Mouse (Mus musculus) forebrain, embryonic 14.5 days (tissue): ENCODE data around the gene Zfp710. TPM values are rescaled to one million over a fixed set of nuclear protein-coding genes. Genes with fewer than 3 reads are reported as not detected.
"Not testable (repeated sequence)": the region's sequence is repeated elsewhere in the genome, so short reads cannot be mapped to it uniquely, and the experiment has no call there.

Experiments used
- ATAC-seq: fragments of 200-750 bp; cut with Nextera tagmentation; 2 replicates; pipeline ENCODE4 v1.8.0; 2017; ENCODE audit warnings: mild to moderate bottlenecking, moderate library complexity
- DNase-seq: peaks from one replicate; pipeline ENCODE4 v3.0.0-alpha.2; 2015; ENCODE audit warnings: low spot score
- H3K27ac ChIP-seq: fragments of 300-500 bp; sonication (generic); 2 replicates; pipeline ENCODE4 v1.5.1; 2014; ENCODE audit warnings: low read depth, mild to moderate bottlenecking, control low read depth, low read length, moderate library complexity
- H3K27me3 ChIP-seq: fragments of 300-500 bp; sonication (generic); replicated peaks from 2 replicates; pipeline ENCODE4 v1.6.1; 2014; ENCODE audit warnings: low read length, control low read depth, mixed read lengths; ENCODE audit not compliant: control insufficient read depth, insufficient read depth
- H3K36me3 ChIP-seq: fragments of 300-500 bp; sonication (generic); 2 replicates; pipeline ENCODE4 v1.6.1; 2014; ENCODE audit warnings: low read length, control low read depth; ENCODE audit not compliant: control insufficient read depth, insufficient read depth
- H3K4me1 ChIP-seq: fragments of 300-500 bp; sonication (generic); 2 replicates; pipeline ENCODE4 v1.6.1; 2014; ENCODE audit warnings: antibody characterized with exemption, low read length, control low read depth; ENCODE audit not compliant: control insufficient read depth, insufficient read depth
- H3K4me2 ChIP-seq: fragments of 300-500 bp; sonication (generic); 2 replicates; pipeline ENCODE4 v1.6.1; 2014; ENCODE audit warnings: mild to moderate bottlenecking, control low read depth, low read length
- H3K4me3 ChIP-seq: fragments of 300-500 bp; sonication (generic); 2 replicates; pipeline ENCODE4 v1.5.1; 2014; ENCODE audit warnings: low read depth, low read length, control low read depth
- H3K9ac ChIP-seq: fragments of 300-500 bp; sonication (generic); 2 replicates; pipeline ENCODE4 v1.6.1; 2014; ENCODE audit warnings: mild to moderate bottlenecking, low read length, control low read depth, moderate library complexity
- H3K9me3 ChIP-seq: fragments of 300-500 bp; sonication (generic); replicated peaks from 2 replicates; pipeline ENCODE4 v1.6.1; 2016; ENCODE audit warnings: low read length, control low read depth, mixed read lengths; ENCODE audit not compliant: control insufficient read depth
- WGBS: fragments of 180-500 bp; shearing (Covaris S2); extraction: QIAGEN DNeasy Blood & Tissue Kit; methylation state at CpG from one replicate; pipeline ENCODE4 v1.1.7; 2014; 5-methylcytosine and 5-hydroxymethylcytosine counted together
- polyA plus RNA-seq: library from polyadenylated mRNA; unstranded; fragments of >200 nt; fragmentation: Nextera tagmentation; extraction: Ambion mirVana; gene quantifications from 2 replicates; pipeline ENCODE4 v1.2.1, GENCODE M21; 2014

The Zfp710 gene
- polyA plus RNA-seq, 1 experiment from 2014 or later = 17.6 TPM

DNA sequence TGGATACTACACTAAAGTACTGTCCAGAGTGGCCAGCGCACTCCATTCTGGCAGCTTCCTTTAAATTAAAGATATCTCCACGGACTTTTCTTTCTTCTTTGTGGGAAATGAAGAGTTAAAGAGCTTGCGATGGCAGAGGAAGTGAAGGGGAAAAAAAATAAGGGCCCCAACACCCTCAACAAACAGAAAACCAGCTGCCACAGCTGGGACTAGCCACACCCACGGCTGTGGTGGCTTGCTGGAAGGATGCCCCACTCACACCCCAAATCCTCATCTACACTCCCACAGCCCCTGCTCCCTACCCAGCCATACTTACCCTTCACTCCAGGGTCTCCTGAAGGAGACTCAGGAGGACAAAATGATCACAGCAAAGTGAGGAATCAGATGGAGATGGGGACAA, 98.5 kb downstream of the Zfp710 start:
- DNase-seq (no peak), ATAC-seq (no peak)
- Histone ChIP-seq H3K9ac (no peak overlapping the region), H3K9me3 (no peaks in the 10 kb centered on the region), H3K36me3 (no peaks in the 10 kb centered on the region), H3K27ac (no peak overlapping the region), H3K4me2 (no peak overlapping the region), H3K4me1 (no peaks in the 10 kb centered on the region), H3K27me3 (no peaks in the 10 kb centered on the region), H3K4me3 (no peak overlapping the region)
- 59% methylated on average over 4 of the region's 4 CpGs for WGBS

DNA sequence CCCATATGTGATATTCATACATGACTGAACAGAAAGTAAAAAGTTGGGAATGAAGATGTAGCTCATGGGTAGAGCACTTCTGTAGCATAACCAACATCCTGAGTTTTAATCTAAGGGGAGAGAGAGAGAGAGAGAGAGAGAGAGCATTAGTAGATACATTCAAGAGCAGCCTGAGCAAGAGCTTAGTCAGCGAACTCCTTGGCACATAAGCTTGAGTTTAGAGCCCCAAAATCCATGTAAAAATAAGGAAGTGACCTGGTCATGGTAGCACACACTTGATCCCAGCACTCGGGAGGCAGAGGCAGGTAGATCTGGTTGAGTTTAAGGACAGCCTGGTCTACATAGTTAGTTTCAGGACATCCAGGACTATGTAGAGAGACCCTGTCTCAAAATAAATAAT, 99.1 kb downstream of the Zfp710 start:
- no peak overlapping the region for H3K4me3 ChIP-seq
- WGBS = 83% methylated on average over 2 of the region's 2 CpGs
- H3K4me2 ChIP-seq = no peak overlapping the region

DNA sequence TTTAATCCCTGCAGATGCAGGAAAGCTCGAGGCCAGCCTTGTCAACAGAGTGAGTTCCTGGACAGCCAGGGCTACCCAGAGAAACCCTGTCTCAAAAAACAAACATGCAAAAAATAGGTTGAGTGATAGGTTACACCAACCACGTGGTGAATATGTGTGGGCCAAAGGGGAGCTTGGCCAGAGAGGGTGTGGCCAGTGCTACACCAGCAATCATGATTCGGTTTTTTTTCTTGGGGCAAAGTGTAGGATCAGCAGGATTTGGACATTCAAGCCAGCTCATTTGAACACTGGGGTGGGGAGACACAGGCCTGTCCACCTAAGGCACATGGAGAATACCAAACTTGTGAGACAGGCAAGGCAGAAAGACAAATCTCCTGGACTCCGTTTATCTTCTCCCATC, 104.7 kb downstream of the Zfp710 start:
- Histone ChIP-seq H3K36me3 (no peaks in the 10 kb centered on the region), H3K9me3 (no peaks in the 10 kb centered on the region), H3K27ac (no peak overlapping the region), H3K4me2 (no peak overlapping the region), H3K9ac (no peak overlapping the region), H3K4me3 (no peak overlapping the region), H3K4me1 (peaks cover 6% of the 10 kb centered on the region; the same call in 1 of the 2 replicates), H3K27me3 (no peaks in the 10 kb centered on the region)
- ATAC-seq (no peak), DNase-seq (no peak)
- 73% methylated on average over 4 of the region's 4 CpGs for WGBS

More for the DNA sequence above, 99.1 kb downstream of the Zfp710 start:
- Histone ChIP-seq H3K9me3 (no peaks in the 10 kb centered on the region), H3K27ac (no peak overlapping the region), H3K4me1 (no peaks in the 10 kb centered on the region), H3K27me3 (no peaks in the 10 kb centered on the region), H3K36me3 (no peaks in the 10 kb centered on the region), H3K9ac (no peak overlapping the region)
- ATAC-seq = no peak
- DNase-seq = no peak

DNA sequence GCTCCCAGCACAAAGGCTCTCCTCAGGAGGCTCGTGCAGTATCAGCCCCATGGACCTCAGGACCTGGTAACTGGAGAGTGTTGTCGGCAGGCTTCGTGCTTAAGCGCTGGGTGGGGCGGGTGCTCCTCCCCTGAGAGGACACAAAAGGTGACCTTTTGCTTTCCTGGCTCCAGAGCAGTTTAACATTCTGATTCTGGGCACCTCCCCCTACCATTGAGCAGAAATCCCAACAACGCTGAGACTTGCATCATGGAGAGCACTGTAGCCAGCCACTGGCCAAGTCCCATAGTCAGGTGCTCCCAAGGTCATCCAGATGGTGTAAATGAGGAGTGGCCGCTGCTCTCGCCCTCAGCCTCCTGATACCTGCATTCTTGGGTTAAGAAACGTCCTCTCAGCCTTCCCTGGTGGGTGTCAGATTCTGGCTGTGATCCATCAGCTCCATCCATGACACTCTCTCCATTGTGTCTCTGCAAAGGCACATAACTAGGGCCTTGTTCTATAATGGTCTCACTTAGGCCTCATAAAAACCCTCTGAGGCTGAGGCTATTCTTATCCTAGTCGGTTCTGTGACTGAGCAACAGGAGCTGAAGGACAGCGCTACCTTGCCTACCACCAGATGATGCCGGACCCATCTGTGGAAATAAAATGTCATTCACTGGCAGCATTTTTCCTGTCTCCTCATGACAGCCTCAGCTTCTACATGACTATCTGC, 105.9 kb downstream of the Zfp710 start:
- DNase-seq (no peak), ATAC-seq (no peak)
- Histone ChIP-seq H3K36me3 (no peaks in the 10 kb centered on the region), H3K4me1 (peaks cover 14% of the 10 kb centered on the region; the same call in 1 of the 2 replicates), H3K27me3 (no peaks in the 10 kb centered on the region), H3K4me2 (no peak overlapping the region), H3K27ac (no peak overlapping the region), H3K9ac (no peak overlapping the region), H3K4me3 (no peak overlapping the region), H3K9me3 (no peaks in the 10 kb centered on the region)
- 37% methylated on average over 12 of the region's 12 CpGs for WGBS

DNA sequence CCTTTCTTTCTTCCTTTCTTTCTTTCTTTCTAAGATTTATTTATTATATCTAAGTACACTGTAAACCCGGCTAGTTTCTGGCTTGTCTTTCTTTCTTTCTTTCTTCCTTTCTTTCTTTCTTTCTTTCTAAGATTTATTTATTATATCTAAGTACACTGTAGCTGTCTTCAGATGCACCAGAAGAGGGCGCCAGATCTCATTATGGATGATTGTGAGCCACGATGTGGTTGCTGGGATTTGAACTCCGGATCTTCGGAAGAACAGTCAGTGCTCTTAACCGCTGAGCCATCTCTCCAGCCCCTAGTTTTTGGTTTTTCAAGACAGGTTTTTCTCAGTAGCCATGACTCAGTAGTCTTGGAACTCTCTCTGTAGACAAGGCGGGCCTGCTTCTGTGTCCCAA, 106.7 kb downstream of the Zfp710 start:
- not testable (repeated sequence) for ATAC-seq, H3K4me3 ChIP-seq, H3K9me3 ChIP-seq, H3K4me2 ChIP-seq, H3K9ac ChIP-seq, H3K36me3 ChIP-seq, DNase-seq, H3K27me3 ChIP-seq, H3K27ac ChIP-seq
- 70% methylated on average over 7 of the region's 7 CpGs for WGBS
- H3K4me1 ChIP-seq = peaks cover 14% of the 10 kb centered on the region; the same call in 1 of the 2 replicates

DNA sequence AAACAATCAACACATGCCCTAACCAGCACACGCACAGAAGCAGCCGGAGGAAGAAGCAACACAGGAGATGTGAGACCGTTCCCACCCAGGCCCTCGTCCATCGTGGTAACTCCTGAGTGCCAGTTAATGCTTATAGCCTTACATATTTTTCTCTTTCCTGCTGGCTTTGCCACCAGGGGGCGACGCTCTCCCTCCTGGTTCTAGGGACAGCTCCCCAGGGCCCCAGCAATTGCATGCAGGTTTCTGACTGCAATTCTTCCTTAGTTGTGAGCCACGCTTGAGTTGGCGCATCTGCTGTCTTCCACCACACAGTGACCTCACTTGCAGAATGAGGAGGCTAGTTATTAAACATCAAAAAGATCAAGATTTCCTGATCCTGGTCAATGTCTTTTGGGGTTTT, 107.9 kb downstream of the Zfp710 start:
- no peak overlapping the region for H3K9ac ChIP-seq
- H3K4me1 ChIP-seq = peaks cover 14% of the 10 kb centered on the region; the same call in 1 of the 2 replicates
- H3K4me2 ChIP-seq = no peak overlapping the region
- no peaks in the 10 kb centered on the region for H3K27me3 ChIP-seq
- peaks cover 5% of the 10 kb centered on the region; the same call in 1 of the 2 replicates for H3K9me3 ChIP-seq
- no peak overlapping the region for H3K27ac ChIP-seq
- H3K36me3 ChIP-seq = no peaks in the 10 kb centered on the region
- peak; percentile 63 for DNase-seq
- WGBS = 48% methylated on average over 9 of the region's 9 CpGs
- ATAC-seq = no peak
- H3K4me3 ChIP-seq = no peak overlapping the region

DNA sequence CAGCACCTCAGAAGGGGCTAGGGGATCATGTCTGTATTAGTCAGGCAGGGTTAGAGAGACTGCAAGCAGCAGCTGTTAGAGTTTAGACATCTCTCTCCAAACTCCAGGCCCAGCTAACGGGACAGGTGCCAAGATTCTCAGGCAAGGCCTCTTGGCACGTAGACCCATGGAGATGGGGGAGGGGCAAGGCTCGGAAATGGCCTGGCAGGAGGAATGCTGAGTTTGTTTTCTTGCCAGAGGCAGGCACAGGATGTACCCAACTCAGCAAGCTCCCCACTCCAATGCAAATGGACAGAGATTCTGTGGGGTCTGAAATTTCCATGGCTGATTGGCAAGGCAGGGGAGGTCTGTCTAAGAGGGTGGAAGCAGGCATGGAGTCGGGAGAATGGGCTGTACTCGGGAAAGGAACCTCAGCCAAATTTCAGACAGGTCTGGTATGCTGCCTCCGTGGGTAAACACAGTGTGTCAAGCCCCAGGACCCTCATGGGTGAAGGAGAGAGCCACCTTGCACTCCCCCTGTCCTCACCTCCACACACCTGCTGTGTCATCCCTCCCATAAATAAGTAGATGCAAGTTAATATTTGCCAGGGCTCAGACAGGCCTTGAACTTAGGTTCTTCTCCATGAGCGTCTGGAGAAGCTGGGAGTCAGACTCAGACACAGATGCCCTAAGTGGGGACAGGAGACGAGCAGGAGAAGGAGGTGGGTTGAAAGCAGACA, 110.0 kb downstream of the Zfp710 start:
- H3K27me3 ChIP-seq = no peaks in the 10 kb centered on the region
- no peak overlapping the region for H3K4me3 ChIP-seq
- DNase-seq = peak; percentile 94
- H3K27ac ChIP-seq = peak overlapping the region; percentile 45; the same call in 1 of the 2 replicates
- no peaks in the 10 kb centered on the region for H3K36me3 ChIP-seq
- H3K9ac ChIP-seq = no peak overlapping the region
- 33% methylated on average over 8 of the region's 8 CpGs for WGBS
- peaks cover 5% of the 10 kb centered on the region; the same call in 1 of the 2 replicates for H3K9me3 ChIP-seq
- ATAC-seq = peak; percentile 84
- H3K4me2 ChIP-seq = no peak overlapping the region; the same call in 1 of the 2 replicates
- peaks cover 14% of the 10 kb centered on the region; the same call in 1 of the 2 replicates for H3K4me1 ChIP-seq

DNA sequence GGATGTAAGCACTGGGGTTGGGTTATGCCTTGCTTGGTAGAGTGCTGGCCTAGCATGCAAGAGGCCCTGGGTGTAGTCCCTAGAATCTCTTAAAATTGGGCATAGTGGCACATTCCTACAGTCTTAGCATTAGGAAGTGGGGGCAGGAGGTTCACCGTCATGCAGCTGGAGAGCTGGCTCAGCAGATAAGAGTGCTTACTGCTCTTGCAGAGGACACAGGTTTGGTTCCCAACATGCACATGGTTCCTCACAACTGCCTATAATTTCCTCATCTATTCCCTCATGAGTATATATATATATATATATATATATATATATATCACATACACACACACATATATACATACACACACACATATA, 110.5 kb downstream of the Zfp710 start:
- DNase-seq (no peak), ATAC-seq (peak; percentile 8; the same call in 1 of the 2 replicates)
- Histone ChIP-seq H3K4me1 (peaks cover 14% of the 10 kb centered on the region; the same call in 1 of the 2 replicates), H3K27me3 (no peaks in the 10 kb centered on the region), H3K4me3 (no peak overlapping the region), H3K4me2 (no peak overlapping the region), H3K9me3 (peaks cover 5% of the 10 kb centered on the region; the same call in 1 of the 2 replicates), H3K27ac (0 out of 2 replicates have a peak overlapping the region, but pooled peaks have one; percentile 17), H3K36me3 (no peaks in the 10 kb centered on the region), H3K9ac (no peak overlapping the region)
- 78% methylated on average over 1 of the region's 1 CpGs for WGBS

DNA sequence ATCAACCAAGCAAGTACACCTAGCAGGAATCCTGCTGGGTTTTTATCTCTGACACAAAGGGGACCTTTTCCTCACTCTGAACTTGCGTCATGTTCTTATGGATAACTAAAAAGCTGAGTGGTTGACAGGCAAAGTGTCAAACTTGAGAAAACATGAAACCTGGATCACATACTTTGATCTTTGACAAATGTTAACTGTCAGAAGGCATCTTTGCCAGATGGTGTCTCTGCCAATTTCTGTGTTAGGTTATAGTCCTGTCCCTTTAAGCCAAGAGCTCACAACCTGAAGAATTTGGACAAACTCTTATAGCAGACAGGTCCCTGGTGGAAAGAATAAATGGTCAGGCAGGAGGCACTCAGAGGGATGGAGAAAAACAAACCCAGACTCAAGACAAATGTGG, 113.8 kb downstream of the Zfp710 start:
- no peaks in the 10 kb centered on the region for H3K27me3 ChIP-seq
- WGBS = 70% methylated on average over 1 of the region's 1 CpGs
- H3K9ac ChIP-seq = no peak overlapping the region
- no peak for ATAC-seq
- no peaks in the 10 kb centered on the region for H3K36me3 ChIP-seq
- H3K4me3 ChIP-seq = no peak overlapping the region
- DNase-seq = no peak
- peaks cover 5% of the 10 kb centered on the region; the same call in 1 of the 2 replicates for H3K9me3 ChIP-seq
- peaks cover 16% of the 10 kb centered on the region; the same call in 1 of the 2 replicates for H3K4me1 ChIP-seq
- H3K27ac ChIP-seq = no peak overlapping the region
- H3K4me2 ChIP-seq = no peak overlapping the region
